Mouse (Mus musculus) heart, embryonic 11.5 days (tissue): ENCODE results near the gene Pgpep1. TPM values are rescaled to one million over a fixed set of nuclear protein-coding genes. Genes with fewer than 3 reads are reported as not detected.
A peak's percentile ranks its signal among the peaks of the same experiment; 100 is the strongest.

ENCODE experiments used
- ATAC-seq: fragments of 200-750 bp; cut with Nextera tagmentation; replicated peaks from 2 replicates; pipeline ENCODE4 v1.8.0; 2017; ENCODE audit warnings: moderate library complexity; ENCODE audit not compliant: insufficient number of reproducible peaks, low FRiP score, low TSS enrichment
- H3K27ac ChIP-seq: fragments of 300-500 bp; sonication (generic); 2 replicates; pipeline ENCODE4 v1.5.1; 2014; ENCODE audit warnings: mild to moderate bottlenecking, low read depth, low read length
- H3K27me3 ChIP-seq: fragments of 300-500 bp; sonication (generic); 2 replicates; pipeline ENCODE4 v1.6.1; 2014; ENCODE audit warnings: mild to moderate bottlenecking, low read length, mixed read lengths; ENCODE audit not compliant: control insufficient read depth, insufficient read depth
- H3K36me3 ChIP-seq: fragments of 300-500 bp; sonication (generic); 2 replicates; pipeline ENCODE4 v1.6.1; 2014; ENCODE audit warnings: mild to moderate bottlenecking, low read length, moderate library complexity, mixed read lengths; ENCODE audit not compliant: control insufficient read depth, insufficient read depth
- H3K4me1 ChIP-seq: fragments of 300-500 bp; sonication (generic); 2 replicates; pipeline ENCODE4 v1.6.1; 2014; ENCODE audit warnings: low read length; ENCODE audit not compliant: control insufficient read depth, insufficient read depth
- H3K4me2 ChIP-seq: fragments of 300-500 bp; sonication (generic); 2 replicates; pipeline ENCODE4 v1.6.1; 2014; ENCODE audit warnings: mild to moderate bottlenecking, moderate library complexity
- H3K4me3 ChIP-seq: fragments of 300-500 bp; sonication (generic); 2 replicates; pipeline ENCODE4 v1.5.1; 2014; ENCODE audit warnings: low read depth, low read length
- H3K9ac ChIP-seq: fragments of 300-500 bp; sonication (generic); 2 replicates; pipeline ENCODE4 v1.6.1; 2014; ENCODE audit warnings: mild to moderate bottlenecking, low read depth, low read length, moderate library complexity
- H3K9me3 ChIP-seq: fragments of 300-500 bp; sonication (generic); replicated peaks from 2 replicates; pipeline ENCODE4 v1.6.1; 2016; ENCODE audit warnings: low read length; ENCODE audit not compliant: control insufficient read depth
- WGBS: fragments of 180-500 bp; shearing (Covaris S2); extraction: QIAGEN DNeasy Blood & Tissue Kit; methylation state at CpG from one replicate; pipeline ENCODE4 v1.1.7; 2014; ENCODE audit not compliant: insufficient replicate concordance; 5-methylcytosine and 5-hydroxymethylcytosine counted together
- polyA plus RNA-seq: library from polyadenylated mRNA; unstranded; fragments of >200 nt; fragmentation: Nextera tagmentation; extraction: Ambion mirVana; gene quantifications from 2 replicates; pipeline ENCODE4 v1.2.1, GENCODE M21; 2014

The Pgpep1 gene
- polyA plus RNA-seq, 1 experiment from 2014 or later: 41.6 TPM

DNA sequence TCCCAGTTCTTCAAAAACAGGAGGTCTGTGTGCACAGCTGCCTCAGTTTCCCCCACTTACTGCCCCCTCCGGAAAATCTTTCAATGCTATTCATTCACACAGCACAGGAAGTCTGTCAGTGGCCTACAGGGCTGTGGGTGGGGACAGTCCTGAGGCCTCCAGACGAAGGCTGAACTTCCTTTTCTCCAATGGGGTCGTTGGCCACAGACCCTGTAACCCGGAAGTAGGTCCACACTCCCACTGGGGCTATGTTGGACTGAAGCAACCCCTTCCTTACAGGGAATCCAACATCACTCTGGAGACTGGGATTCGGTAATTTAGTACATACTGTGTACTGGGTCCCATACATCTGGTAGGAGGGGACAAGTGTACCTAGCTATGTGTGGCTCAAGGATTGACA is 33.4 kb upstream of the Pgpep1 start:
- no peaks in the 10 kb centered on the region for H3K27me3 ChIP-seq
- H3K9ac ChIP-seq: no peak overlapping the region
- H3K9me3 ChIP-seq: no peaks in the 10 kb centered on the region
- WGBS: 61% methylated on average over 5 of the region's 5 CpGs
- no peak overlapping the region for H3K27ac ChIP-seq
- no peak overlapping the region for H3K4me2 ChIP-seq
- H3K4me3 ChIP-seq: no peak overlapping the region
- H3K36me3 ChIP-seq: no peaks in the 10 kb centered on the region
- H3K4me1 ChIP-seq: peaks cover 41% of the 10 kb centered on the region
- ATAC-seq: no peak

DNA sequence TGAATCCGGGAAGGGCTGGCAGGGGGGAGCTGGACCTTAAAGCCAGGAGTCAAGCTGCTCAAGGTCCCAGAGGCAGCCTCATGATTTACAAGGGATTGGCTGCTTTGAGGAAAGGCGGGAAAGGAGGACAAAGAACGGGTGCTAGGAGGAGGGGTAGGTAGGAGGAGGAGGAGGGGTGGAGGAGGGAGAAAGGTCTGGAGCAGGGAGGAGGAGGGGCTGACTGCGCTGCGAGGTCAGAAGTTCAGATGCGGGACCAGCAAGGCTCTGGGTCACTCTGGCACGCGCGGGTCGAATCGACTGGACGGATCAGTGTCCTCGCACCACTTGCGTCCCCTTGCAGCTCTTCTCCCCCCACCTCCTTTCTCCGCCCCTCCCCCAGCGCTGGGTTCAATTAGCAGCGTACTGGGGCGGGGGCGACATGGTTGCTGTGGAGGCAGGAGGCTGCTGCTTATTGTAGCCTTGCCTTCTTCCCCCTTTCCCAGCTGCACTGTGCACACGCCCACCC is 31.6 kb upstream of the Pgpep1 start:
- H3K36me3 ChIP-seq: no peaks in the 10 kb centered on the region
- peaks cover 26% of the 10 kb centered on the region for H3K4me1 ChIP-seq
- H3K9me3 ChIP-seq: no peaks in the 10 kb centered on the region
- peak overlapping the region; percentile 70 for H3K9ac ChIP-seq
- H3K4me3 ChIP-seq: peak overlapping the region; percentile 27
- WGBS: 2% methylated on average over 17 of the region's 20 CpGs
- H3K27me3 ChIP-seq: no peaks in the 10 kb centered on the region
- H3K4me2 ChIP-seq: peak overlapping the region; percentile 70
- peak; percentile 27; the same call in 1 of the 2 replicates for ATAC-seq
- H3K27ac ChIP-seq: peak overlapping the region; percentile 66

DNA sequence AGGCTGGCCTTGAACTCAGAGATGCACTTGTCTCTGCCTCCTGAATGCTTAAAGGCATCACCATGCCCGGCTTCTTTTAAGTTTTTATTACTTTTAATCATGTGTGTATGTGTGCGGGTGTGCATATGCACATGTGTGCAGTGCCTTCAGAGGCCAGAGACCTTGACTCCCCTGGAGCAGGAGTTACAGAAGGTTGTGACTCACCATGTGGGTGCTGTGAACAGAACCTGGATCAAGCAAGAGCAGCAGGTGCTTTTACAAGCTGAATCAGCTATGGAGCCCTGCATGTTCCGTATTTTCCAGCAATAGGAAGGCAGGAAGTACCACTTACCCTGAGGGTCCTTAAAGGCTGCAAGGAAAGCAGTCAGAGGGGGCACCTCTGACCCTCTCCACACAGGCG is 31.0 kb upstream of the Pgpep1 start:
- 65% methylated on average over 4 of the region's 4 CpGs for WGBS
- Histone ChIP-seq H3K4me3 (peak overlapping the region; percentile 27; the same call in 1 of the 2 replicates), H3K27me3 (no peaks in the 10 kb centered on the region), H3K4me2 (peak overlapping the region; percentile 70), H3K36me3 (no peaks in the 10 kb centered on the region), H3K4me1 (peaks cover 22% of the 10 kb centered on the region), H3K9me3 (no peaks in the 10 kb centered on the region), H3K27ac (peak overlapping the region; percentile 57; the same call in 1 of the 2 replicates), H3K9ac (peak overlapping the region; percentile 70)
- no peak for ATAC-seq

DNA sequence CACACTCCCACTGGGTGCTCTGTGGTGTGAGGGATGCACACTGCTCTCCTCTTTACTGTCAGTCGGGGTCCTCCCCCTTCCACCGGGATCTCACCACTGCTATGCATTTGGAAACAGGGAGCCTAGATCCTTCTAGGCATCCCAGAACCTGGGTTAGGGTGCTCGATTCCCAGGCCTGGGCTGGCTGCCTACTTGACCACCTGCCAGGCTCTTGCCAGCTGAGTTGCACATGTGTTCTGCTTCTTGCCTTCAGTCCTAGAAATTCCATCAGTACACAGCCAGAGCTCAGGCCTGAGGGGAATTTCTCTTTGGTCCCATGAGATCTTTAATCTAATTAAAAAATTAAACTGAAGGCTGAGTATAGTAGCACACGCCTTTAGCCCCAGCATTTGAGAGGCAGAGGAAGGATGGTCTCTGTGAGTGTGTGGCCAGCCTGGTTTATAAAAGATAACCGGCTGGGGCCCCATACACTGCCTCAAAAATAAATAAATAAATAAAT is 29.8 kb upstream of the Pgpep1 start:
- 77% methylated on average over 5 of the region's 5 CpGs for WGBS
- Histone ChIP-seq H3K9me3 (no peaks in the 10 kb centered on the region), H3K4me2 (no peak overlapping the region), H3K27me3 (no peaks in the 10 kb centered on the region), H3K4me3 (no peak overlapping the region), H3K27ac (no peak overlapping the region), H3K9ac (0 out of 2 replicates have a peak overlapping the region, but pooled peaks have one; percentile 28), H3K36me3 (no peaks in the 10 kb centered on the region), H3K4me1 (peaks cover 9% of the 10 kb centered on the region)
- ATAC-seq: no peak

DNA sequence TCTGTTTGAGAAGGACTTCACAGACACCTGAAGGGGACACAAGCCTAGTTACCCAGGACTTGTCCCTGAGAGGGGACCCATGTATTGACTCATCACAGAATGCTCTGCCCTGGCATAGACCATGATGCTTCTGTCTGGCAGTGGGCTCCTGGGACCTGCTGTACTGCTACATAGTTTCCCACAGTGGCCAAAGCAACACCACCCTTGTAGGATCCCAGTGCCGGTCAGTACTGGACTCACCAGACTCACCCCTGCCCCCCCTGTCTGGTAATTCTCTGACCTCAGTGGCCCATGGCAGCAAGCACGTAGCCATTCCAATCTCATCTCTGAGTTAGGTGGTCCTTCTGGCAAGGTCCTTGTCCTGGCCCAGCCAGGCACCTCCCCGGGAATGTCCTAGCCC is 27.9 kb upstream of the Pgpep1 start:
- Histone ChIP-seq H3K36me3 (no peaks in the 10 kb centered on the region), H3K4me3 (no peak overlapping the region), H3K27ac (no peak overlapping the region), H3K9ac (no peak overlapping the region), H3K4me1 (peaks cover 9% of the 10 kb centered on the region), H3K27me3 (no peaks in the 10 kb centered on the region), H3K4me2 (no peak overlapping the region), H3K9me3 (no peaks in the 10 kb centered on the region)
- ATAC-seq: no peak
- WGBS: 78% methylated on average over 3 of the region's 3 CpGs

DNA sequence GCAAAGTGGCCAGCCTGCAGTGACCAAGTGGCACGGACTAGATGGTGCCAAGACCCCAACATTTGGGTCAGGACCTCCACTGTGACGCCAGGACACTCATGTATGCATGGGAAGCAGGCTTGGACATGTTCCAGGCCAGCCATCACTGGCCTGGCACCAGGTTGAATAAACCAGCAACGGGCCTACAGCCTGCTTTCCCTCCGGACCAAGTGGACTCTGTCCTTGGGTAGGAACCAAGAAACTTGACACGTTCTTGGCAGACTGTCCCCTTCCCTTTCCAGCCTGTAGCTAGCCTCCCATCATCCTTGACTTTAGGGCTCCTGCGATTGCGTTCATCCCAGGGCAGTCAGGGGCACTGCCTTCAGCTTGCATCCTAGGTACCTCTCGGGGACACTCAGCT is 27.4 kb upstream of the Pgpep1 start:
- Histone ChIP-seq H3K9ac (no peak overlapping the region), H3K4me1 (peaks cover 13% of the 10 kb centered on the region), H3K27ac (no peak overlapping the region), H3K9me3 (no peaks in the 10 kb centered on the region), H3K4me3 (no peak overlapping the region), H3K27me3 (no peaks in the 10 kb centered on the region), H3K36me3 (no peaks in the 10 kb centered on the region), H3K4me2 (no peak overlapping the region)
- 78% methylated on average over 8 of the region's 8 CpGs for WGBS
- no peak for ATAC-seq

DNA sequence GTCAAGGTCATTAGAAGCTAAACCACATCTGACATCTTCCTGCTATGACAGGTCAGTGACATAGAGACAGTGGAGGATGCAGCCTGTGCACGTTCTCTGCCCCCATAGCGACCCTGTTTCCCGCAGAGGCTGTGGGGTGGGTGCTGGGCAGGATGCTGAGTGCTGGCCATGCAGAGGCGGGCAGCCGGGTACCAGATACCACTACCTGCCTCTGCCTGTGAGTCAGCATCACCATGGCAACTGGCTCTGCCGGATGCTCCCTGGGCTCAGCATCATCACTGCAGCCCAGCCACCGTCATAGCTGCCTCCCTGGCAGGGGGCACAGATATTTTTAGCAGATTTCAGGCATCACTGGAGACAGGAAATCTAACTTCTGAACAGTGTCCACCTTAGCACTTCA is 24.1 kb upstream of the Pgpep1 start:
- Histone ChIP-seq H3K9ac (no peak overlapping the region), H3K4me3 (no peak overlapping the region), H3K36me3 (peaks cover 4% of the 10 kb centered on the region; the same call in 1 of the 2 replicates), H3K4me2 (no peak overlapping the region), H3K27me3 (no peaks in the 10 kb centered on the region), H3K27ac (no peak overlapping the region), H3K4me1 (peaks cover 14% of the 10 kb centered on the region), H3K9me3 (no peaks in the 10 kb centered on the region)
- WGBS: 52% methylated on average over 7 of the region's 7 CpGs
- ATAC-seq: no peak

DNA sequence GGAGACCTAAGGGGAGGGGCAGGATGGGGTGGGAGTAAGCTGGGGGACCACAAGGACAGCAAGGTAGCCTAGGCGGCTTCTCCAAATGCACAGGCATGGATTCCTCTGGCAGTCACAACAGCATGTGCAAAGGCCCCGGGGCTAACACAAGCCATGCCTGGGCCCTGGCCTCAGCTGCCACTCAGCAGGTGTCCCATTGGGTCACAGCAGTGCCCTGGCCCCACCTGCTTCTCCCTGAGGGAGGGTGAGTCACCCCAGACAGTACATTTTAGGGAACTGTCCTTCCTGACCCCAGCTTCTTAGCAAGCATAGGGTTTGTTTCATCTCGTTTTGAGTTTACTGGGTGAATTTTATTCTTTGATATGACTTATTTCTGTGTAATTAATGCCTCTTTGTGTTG is 22.5 kb upstream of the Pgpep1 start:
- H3K4me3 ChIP-seq: 0 out of 2 replicates have a peak overlapping the region, but pooled peaks have one; percentile 1
- 73% methylated on average over 3 of the region's 3 CpGs for WGBS
- no peaks in the 10 kb centered on the region for H3K27me3 ChIP-seq
- H3K4me2 ChIP-seq: peak overlapping the region; percentile 47
- H3K4me1 ChIP-seq: peaks cover 14% of the 10 kb centered on the region
- H3K36me3 ChIP-seq: peaks cover 12% of the 10 kb centered on the region
- H3K9me3 ChIP-seq: no peaks in the 10 kb centered on the region
- peak overlapping the region; percentile 90 for H3K27ac ChIP-seq
- H3K9ac ChIP-seq: peak overlapping the region; percentile 70
- no peak for ATAC-seq

DNA sequence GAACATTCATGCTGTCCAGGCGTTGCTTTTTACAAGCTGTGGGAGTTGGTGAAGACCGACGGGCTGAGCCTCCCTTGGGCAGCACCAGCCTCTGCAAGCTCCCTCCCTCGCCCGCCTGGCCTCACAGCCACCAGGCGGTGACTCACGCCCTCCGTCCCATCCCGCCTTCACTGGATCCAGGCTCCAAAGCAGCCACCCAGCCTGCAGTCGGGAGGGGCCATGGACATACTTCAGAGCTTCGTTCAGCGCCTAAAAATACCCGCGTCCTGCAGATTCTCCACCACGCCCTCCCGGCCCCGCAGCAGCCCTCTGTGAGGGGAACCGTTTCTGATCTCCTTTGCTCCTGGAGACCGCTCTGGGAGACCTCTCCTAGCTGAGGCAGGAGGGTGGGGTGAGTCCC is 22.0 kb upstream of the Pgpep1 start:
- Histone ChIP-seq H3K27me3 (no peaks in the 10 kb centered on the region), H3K4me2 (peak overlapping the region; percentile 47), H3K4me3 (0 out of 2 replicates have a peak overlapping the region, but pooled peaks have one; percentile 1), H3K9me3 (no peaks in the 10 kb centered on the region), H3K4me1 (peaks cover 14% of the 10 kb centered on the region), H3K9ac (peak overlapping the region; percentile 70), H3K36me3 (peaks cover 12% of the 10 kb centered on the region), H3K27ac (peak overlapping the region; percentile 90)
- peak; percentile 58 for ATAC-seq
- WGBS: 2% methylated on average over 19 of the region's 19 CpGs
